Mouse (Mus musculus): ENCODE results near the gene Topors.

DNA sequence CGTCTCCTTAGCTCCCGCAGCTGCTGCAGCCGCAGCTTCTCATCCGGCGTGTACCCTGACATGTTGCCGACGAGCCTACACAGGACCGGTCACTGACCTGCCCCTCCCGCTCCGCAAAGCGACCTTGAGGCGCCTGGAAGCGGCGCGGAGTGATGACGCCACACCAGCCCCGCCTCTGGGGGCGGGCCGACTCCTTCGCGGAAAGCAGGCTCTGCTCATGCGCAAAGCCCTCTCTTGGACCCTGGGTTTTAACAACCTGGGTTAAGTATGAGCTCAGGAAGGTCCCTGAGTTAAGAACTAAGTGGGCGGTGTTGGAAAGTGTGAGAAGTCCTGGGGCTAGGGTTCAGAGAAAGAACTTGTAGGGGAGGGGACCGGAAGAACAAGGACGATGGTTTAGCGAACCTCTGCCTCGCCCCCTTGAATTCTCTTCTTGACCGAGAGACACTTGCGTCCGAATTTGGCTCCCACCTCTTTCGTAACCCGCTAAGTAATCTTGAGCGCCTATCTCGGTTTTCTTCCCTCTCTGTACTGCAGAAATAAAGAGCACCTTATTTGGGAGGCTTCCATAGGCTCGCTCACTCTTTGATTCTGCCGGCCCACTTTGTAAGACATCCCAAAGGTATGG is 9.7 kb upstream of the Topors start, which contains the start of gene Ndufb6:
- TF ChIP-seq CTCF (IDR thresholded peaks at IDR 0.05; ENCODE audit: control insufficient read depth, insufficient read depth, low read length) (no peak), POLR2A (IDR thresholded peaks at IDR 0.05; ENCODE audit: borderline replicate concordance, control insufficient read depth, low read depth, low read length) (peak; percentile 74; the same call in 1 of the 2 replicates)
